Mouse (Mus musculus) B cell, adult 2 months (primary cell): ENCODE data around the gene Rnf8.
A peak's percentile ranks its signal among the peaks of the same experiment; 100 is the strongest.

Experiments used
- DNase-seq, 2 experiments: peaks; one replicate each; pipeline ENCODE4 v3.0.0; 2022

The Rnf8 gene

GRCm38 (mm10) chr17:29628946-29629345, 14.4 kb downstream of the Rnf8 start:
- no peak for DNase-seq

GRCm38 (mm10) chr17:29629620-29630019, 15.0 kb downstream of the Rnf8 start:
- DNase-seq: no peak

GRCm38 (mm10) chr17:29632312-29632711, 17.7 kb downstream of the Rnf8 start:
- no peak for DNase-seq

- no peak for DNase-seq
Observed at GRCm38 (mm10) chr17:29635492-29635891, 20.9 kb downstream of the Rnf8 start.

- DNase-seq: peak; percentile 38
Observed at GRCm38 (mm10) chr17:29636118-29636517, 21.5 kb downstream of the Rnf8 start.

- DNase-seq: no peak
Observed at GRCm38 (mm10) chr17:29637377-29637776, 22.8 kb downstream of the Rnf8 start.

GRCm38 (mm10) chr17:29637895-29638294, 23.3 kb downstream of the Rnf8 start:
- DNase-seq: peak in 1 of 2 experiments; percentile 24

- DNase-seq: no peak
Observed at GRCm38 (mm10) chr17:29640971-29641370, 26.4 kb downstream of the Rnf8 start.

- DNase-seq: no peak
Observed at GRCm38 (mm10) chr17:29642219-29642618, 27.6 kb downstream of the Rnf8 start.

- DNase-seq: no peak
Observed at GRCm38 (mm10) chr17:29658249-29658648, 43.7 kb downstream of the Rnf8 start.

GRCm38 (mm10) chr17:29660076-29660761, 45.6 kb downstream of the Rnf8 start, which contains the start of gene Cmtr1:
Gene Cmtr1, plus strand, starts transcription at chr17:29660595.
- peak; percentile 99 to 100 for DNase-seq

- peak in 1 of 2 experiments; percentile 44 for DNase-seq
Observed at GRCm38 (mm10) chr17:29660762-29661391, 46.3 kb downstream of the Rnf8 start.

GRCm38 (mm10) chr17:29662145-29662544, 47.6 kb downstream of the Rnf8 start:
- DNase-seq: no peak

- no peak for DNase-seq
Observed at GRCm38 (mm10) chr17:29668051-29668986, 53.7 kb downstream of the Rnf8 start.

- no peak for DNase-seq
Observed at GRCm38 (mm10) chr17:29669030-29669429, 54.4 kb downstream of the Rnf8 start.

- DNase-seq: no peak
Observed at GRCm38 (mm10) chr17:29669936-29670335, 55.3 kb downstream of the Rnf8 start.

GRCm38 (mm10) chr17:29671021-29671420, 56.4 kb downstream of the Rnf8 start:
- no peak for DNase-seq

GRCm38 (mm10) chr17:29673325-29673724, 58.7 kb downstream of the Rnf8 start:
- DNase-seq: no peak

GRCm38 (mm10) chr17:29678526-29678925, 63.9 kb downstream of the Rnf8 start:
- DNase-seq: no peak

- peak; percentile 47 to 58 for DNase-seq
Observed at GRCm38 (mm10) chr17:29679038-29679767, 64.6 kb downstream of the Rnf8 start.

GRCm38 (mm10) chr17:29680174-29680573, 65.6 kb downstream of the Rnf8 start:
- no peak for DNase-seq

- DNase-seq: peak in 1 of 2 experiments; percentile 28
Observed at GRCm38 (mm10) chr17:29680921-29681320, 66.3 kb downstream of the Rnf8 start.

- no peak for DNase-seq
Observed at GRCm38 (mm10) chr17:29681669-29682068, 67.1 kb downstream of the Rnf8 start.
